Mouse (Mus musculus): ENCODE results near the gene Hint1.
"Not testable (repeated sequence)": the region's sequence is repeated elsewhere in the genome, so short reads cannot be mapped to it uniquely, and the experiment has no call there.

Hint1 gene

DNA sequence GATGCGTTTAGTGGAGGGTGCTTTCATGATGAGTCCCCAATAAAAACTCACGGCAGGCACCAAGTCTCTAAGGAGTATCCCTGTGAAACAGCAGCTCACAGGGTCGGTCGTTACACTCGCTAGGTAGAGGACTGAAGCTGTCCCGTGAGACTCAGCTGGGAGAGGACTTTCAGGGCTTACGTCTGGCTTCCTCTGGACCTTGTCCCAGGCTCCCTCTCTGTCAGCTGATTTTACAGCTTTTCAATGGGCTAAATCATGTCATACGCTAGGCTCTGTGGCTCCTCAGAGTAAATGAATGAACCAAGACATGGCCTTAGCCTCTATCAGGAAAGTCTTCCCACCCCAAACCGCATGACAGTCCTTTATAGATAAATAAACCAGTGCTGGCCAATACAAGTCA, 28.4 kb downstream of the Hint1 start:
- no peak for DNase-seq (ENCODE audit: extremely low spot score, low spot score)

DNA sequence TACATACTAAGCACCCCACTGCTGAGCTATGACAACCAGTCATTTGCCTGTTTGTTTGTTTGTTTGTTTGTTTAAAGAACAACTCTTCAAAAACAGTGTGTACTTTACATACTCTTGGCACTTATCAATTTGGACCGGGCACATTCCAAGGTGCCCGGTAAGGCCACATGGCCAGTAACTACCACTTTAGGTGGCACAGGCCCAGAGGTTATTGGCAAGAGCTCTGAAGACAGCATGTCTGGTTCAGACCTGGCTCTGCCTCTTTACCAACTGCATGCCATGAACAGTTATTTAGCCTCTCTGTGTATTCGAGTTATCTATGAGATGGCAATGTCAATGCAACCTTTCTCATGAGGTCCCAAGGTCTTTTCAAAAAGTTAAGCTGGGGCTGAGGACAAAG, 30.5 kb downstream of the Hint1 start:
- DNase-seq (ENCODE audit: extremely low spot score, low spot score) = not testable (repeated sequence)

DNA sequence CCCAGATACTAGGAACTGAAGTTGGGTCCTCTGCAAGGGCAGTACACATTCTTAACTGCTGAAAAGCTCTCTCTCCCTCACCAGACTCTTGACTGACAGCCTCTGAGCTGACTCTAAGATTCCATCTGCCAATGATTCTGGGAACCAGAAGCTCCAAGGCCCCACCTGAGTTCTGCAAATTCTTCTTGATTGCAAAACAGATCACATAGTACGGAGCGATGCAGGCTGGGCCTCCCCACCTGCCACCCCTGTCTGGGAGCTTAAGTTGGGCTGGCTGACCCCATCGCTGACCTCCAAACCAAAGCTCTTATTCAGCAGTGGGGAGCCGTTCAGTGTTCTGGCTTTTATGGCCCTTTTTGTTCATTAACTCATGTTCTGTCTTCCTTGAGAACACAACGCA, 31.3 kb downstream of the Hint1 start:
- DNase-seq (ENCODE audit: extremely low spot score, low spot score) = no peak

DNA sequence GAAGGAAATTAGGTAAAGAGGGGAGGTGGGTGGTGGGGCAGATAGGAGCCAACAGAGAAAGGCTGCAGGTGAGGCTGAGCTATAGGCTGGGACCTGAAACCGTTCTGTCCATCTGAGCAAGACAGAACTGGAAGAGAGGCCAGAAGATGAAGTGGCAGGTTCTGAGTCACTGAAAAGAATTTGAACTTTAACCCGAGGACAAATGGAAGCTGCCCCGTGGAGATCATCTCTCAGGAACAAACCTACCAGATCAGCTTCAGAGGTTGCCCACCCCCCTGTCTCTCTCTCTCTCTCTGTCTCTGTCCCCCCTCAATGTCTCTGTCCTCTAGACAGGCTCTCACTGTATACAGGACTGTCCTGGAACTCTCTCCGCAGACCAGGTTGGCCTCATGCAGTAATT, 33.5 kb downstream of the Hint1 start:
- DNase-seq (ENCODE audit: extremely low spot score, low spot score) = no peak

DNA sequence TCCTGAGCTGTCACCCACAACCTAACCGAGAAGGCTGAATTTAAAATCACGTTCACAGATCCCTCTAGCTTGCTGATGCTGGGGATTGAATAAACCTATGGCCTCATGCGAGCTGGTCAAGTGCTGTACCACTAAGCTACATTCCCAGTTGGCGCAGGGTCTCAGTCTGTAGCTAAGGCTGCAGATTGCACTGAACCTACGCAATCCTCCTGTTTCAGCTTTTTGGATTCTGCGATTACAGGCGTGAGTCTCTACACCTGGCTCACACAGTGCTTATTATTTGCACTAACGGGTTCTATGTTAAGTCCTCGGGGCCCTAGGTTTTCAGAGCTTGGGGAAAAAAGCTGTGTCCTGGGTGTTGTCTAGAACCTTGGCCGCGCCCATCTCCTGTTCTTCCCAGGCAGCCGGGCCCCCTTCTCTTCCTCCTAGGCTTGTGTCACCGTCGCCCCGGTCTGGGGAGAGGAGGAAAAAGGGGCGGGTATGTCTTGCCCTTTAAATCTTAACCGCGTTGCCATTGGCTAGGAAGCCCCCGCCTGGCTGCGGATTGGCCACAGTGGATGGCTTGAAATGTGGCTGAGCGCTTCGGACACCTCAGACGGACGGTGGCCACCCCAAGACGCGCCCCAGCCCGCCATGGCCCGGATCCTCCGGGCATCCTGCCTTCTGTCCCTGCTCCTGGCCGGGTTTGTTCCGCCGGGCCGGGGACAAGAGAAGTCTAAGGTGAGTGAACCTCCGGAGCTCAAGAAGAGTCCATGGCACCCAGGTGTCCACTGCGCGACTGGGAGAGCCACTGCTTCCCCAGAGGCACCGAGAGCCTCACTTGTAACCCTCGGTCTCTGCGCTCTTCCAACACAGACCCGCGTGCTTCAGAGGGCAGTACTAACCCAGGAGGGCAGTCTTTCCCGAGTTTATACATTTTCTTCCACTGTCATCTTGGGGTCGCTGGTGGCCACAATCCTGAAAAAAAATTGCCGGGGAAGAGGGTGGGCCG, 36.4 kb downstream of the Hint1 start, which contains the start of gene Gpx3:
Gpx3 (plus strand) TSS at position 121 of the 991 bp plus-strand sequence.
- DNase-seq (ENCODE audit: extremely low spot score, low spot score) = peak; percentile 77

DNA sequence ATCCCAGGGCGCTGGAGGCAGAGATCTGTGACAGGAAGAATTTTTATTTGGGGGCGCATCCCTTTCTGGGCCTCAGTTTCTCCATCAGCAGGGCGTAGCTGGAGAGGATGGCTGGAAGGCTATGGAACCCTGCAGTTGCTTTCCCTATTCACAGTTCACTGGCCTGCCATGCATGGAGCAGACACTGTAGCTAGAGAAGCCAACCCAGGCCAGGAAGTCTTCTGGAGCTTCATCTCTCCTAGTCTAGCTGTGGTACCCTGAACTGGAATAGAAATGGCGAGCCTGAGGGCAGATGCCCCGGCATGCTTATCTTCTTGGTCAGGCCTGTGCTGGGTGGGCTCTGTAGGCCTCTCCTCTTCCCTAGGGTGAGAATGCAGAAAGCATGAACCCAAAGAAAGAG, 37.2 kb downstream of the Hint1 start:
- no peak for DNase-seq (ENCODE audit: extremely low spot score, low spot score)

DNA sequence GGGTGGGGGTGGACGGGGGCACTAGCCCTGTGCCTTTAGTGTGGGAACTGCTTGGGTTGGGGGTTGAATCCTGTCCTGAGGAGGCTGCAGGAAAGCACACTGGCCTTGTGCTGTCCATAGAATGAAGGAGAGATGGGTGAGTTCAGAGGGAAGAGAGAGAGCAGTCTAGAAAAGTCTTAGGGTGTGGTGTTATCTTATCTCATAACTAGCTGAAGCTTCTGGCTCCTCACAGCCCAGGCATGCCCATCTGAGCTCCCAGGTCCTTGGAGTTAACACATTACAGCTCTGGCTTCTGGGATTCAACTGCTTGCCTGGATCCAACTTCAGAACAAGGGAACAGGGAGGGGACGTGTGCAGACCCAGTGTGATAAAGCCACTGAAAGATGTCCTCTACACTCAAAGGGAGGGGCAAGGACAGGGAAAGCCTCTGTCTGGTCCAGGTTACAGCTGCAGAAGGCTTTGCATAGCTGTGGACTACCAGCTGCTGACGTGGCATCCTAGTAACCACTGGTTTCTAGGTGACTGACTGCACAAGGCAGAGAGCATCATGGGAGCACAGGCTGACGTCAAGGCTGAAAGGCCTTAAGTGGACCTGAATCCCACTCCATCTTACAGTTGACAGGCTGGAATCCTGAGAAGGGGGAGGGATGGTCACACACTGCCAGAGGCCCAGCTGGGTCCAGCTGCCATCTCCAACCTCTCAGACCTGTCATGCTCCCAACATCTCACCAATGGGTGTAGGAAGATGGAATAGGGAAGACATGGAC, 37.9 kb downstream of the Hint1 start:
- DNase-seq (ENCODE audit: extremely low spot score, low spot score) = peak; percentile 33

DNA sequence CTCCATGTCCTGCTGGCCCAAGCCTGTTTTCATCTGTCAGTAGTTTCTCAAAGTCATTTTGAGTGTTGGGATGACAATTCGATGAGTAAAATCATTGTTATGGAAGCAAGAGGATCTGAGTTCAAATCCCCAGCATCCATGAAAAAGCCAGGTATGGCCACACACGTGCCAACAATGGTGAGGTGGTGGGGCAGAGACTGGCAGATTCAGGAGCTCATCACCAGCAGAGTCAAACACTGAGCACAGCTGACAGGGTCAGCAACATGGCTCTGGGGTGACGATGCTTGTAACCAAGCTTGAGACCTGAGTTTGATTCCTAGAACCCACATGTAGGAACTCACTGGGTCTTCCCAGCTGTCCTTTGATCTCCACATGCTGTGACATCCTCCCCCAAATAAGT, 38.9 kb downstream of the Hint1 start:
- DNase-seq (ENCODE audit: extremely low spot score, low spot score) = no peak

DNA sequence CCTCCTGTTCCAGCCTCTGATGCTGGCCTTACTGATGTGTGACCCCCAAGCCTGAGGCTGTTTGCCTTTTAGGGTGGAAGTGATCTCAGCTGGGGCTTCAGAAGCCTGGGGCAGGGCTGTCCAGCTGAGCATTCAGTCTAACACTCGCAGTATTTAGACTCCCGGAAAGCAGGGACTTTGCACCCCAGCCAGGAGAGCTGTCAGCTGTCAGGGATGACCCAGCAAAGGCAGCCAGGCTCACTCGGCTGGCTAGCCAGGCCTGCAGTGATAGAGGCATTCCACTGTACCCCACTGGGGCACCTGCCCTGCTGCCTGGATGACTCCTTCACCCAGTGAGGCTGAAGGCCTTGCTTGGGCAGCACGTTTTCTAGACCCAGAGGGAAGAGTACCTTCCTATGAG, 39.7 kb downstream of the Hint1 start:
- no peak for DNase-seq (ENCODE audit: extremely low spot score, low spot score)

DNA sequence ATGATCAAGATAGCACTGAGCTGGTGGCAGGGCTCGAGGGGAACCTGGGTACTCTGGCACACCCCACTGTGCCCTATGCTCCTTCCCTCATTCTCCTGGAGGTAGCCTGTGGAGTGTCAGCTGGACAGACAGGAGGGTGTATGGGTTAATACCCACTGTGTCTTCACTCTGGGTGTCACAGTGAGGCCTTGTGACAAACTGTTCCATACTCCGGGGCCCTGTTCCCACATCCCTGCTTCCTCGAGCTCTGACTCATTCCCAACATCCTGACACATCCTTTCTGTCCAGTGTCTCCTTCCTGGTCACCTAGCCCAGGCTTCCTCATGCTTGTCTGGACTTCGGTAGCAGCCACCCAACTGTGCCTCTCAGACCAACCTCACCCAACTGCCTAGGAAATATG, 40.3 kb downstream of the Hint1 start:
- DNase-seq (ENCODE audit: extremely low spot score, low spot score) = no peak

DNA sequence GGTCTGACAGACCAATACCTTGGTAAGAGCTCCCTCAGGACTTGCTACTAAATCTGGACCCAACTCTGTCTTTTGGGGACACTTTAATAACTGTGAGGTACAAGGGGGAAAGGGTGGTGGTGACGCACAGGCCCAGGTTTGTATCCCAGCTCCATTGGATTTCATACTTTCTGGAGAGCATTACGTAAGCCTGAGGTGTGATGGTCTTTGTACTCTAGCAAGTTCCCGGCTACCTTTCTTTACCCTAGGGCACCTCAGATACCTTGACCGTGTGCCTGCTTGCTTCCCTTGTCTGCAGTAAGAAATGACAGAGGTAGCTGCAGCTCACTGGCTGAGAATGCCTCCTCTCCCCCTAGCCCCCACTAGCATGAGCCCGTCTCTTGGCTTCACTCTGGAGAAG, 41.1 kb downstream of the Hint1 start:
- DNase-seq (ENCODE audit: extremely low spot score, low spot score) = no peak

DNA sequence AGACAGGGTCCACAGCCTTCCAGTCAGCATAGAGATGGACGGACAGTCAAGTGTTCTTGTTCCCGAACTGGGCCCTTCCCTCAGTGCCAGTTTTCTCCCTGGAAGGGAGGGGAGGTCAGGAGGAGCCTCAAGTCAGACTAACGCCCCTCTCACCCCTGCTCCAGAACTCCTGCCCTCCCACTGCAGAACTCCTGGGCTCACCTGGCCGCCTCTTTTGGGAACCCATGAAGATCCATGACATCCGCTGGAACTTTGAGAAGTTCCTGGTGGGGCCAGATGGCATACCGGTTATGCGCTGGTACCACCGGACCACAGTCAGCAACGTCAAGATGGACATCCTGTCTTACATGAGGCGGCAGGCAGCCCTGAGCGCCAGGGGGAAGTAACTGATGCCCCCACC, 43.1 kb downstream of the Hint1 start:
- DNase-seq (ENCODE audit: extremely low spot score, low spot score) = no peak

DNA sequence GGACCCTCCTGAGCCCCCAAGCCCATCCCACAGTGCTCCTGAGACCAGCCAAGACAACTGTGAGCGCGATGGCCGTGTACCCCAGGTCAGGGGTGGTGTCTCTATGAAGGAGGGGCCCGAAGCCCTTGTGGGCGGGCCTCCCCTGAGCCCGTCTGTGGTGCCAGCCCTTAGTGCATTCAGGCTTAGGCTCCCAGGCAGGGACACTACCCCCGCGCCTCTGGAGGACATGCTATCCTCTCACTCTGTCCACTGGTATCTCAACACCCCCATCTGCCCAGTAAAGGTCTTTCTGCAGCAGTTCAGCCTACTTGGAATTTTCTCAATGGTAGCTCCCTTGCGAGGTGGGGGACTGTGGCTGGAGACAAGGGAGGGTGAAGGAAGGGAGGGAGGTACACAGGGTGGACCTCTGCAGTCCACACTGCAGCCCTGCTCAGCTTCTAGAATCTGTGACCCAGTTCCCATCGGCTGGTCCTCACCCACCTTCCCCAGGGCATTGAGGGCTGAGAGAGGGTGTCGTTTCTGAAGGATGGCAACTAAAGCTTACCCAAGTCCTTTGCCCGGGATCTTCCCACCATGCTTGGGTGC, 44.0 kb downstream of the Hint1 start:
- no peak for DNase-seq (ENCODE audit: extremely low spot score, low spot score)

DNA sequence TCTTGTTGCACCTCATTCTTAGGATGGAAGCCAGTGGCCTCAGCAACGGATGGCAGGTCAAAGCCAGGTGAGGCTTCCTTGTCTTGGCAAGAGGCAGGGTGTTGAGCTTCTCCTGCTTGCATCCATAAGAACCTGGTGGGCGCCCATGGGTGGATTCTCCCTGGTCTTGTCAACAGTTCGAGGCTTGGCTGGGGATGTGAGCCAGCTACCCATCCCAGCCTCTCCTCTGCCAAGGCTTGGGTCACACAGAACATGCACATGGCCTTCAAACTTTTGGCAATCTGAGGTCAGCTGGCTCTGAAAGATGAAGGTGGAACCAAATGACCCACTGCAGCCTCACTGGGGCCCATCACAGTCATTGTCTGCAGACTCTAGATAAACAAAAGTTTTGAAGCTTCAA, 45.0 kb downstream of the Hint1 start:
- no peak for DNase-seq (ENCODE audit: extremely low spot score, low spot score)

DNA sequence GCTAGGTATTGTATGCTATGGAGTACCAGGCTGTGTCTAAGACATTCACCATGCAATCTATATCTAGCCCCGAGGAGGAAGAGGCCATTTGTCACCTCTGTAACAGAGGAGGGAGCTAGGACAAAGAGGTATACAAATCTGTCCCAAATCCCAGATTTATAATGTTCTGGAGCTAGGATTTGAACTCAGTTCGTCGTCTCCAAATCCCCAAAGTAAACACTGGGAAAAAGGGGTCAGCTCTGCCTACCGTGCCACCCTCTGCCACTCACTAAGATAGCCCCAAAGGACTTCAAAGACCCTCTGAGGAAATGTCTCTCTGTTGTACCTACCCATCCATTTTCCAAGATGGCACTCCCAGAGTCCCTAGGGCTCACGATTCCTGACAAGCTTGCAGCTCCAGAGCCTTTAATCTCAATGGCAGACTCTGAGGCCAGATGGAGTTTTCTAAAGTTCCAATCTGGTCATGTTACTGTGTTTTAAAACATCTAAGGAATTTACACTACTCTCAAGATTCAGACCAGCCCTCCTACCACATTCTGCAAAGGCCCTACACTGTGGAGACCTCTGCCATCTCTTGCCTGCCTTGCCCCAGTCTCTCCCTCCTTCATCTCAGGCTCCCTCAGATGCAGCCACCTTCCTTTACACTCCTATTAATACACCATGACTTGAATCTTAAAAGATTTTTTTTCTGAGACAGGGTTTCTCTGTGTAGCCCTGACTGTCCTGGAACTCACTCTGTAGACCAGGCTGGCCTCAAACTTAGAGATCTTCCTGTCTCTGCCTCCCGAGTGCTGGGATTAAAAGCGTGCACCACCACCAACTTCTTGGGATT, 45.7 kb downstream of the Hint1 start:
- no peak for DNase-seq (ENCODE audit: extremely low spot score, low spot score)

DNA sequence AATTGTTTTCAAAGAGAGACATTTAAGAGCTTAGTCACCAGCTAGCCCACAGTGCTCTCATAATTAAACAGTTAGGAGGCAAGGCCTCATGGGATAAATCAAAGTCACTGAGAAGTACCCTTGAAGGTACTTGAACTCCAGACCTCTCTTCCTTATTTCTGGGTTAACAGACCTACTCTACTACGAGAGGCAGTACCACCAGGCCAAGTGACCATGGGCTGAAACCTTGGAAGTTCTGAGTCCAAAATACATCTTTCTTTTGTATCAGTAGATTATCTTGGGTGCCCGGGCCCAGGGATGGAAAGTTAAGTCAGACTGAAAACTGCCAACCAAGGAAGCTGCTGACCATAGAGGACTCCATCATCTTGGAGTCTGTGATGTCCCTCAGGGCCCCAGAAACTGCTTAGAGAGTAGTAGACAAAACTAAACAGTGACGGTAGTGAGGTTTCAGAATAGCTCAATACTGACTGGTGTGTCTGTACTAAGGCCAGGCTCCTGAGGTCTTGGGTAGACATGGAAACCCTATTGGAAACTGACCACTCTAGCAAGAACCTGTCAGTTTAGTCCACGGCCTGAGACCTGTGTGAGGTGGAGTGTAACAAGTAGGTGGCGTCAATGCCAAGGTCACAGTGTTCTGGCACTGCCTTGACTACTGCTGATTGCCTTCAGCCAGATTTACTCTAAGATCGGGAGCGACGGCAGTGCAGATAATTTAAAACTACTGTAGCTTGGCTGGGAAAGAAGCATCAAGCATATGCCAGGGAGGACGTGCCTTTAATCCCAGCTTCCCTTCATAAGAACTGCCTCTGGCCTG, 46.5 kb downstream of the Hint1 start:
- DNase-seq (ENCODE audit: extremely low spot score, low spot score) = no peak

DNA sequence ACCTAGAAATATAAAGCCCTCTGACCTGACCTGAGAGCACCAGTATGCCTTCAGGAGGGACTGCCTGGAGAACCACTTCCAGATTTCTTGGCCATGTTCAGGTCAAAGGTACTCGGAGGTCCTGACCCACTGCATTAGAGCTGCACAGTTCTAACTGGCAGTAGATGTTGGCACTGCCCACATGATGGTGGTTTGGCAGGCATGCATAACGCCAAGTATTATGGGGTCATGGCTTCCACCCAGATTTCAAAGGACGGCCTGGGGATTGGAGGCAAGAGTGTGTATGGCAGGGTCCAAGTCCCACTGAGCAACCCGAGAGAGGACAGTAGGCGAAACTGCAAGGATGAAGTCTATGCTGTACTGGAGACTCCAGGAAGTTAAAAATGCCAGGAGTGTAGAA, 47.7 kb downstream of the Hint1 start:
- DNase-seq (ENCODE audit: extremely low spot score, low spot score) = no peak

DNA sequence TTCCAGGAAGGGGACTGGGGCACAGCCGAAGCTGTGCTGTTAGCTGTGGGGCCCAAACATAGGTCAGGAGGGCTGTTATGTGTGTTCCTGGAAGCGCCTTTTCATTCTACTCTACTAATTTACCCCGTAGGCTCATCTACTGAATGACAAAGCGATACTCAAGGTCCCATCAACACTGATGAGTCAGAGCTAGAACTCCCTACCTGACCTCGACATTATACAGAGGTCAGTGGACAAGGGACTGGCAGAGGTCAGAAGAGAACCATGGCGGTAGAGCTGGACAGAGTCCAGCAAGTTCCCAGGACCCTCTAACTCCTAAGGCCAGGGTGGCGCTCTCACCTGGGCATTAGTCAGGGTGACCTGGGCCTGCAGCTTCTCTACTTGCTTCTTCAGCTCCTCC, 51.3 kb downstream of the Hint1 start:
- no peak for DNase-seq (ENCODE audit: extremely low spot score, low spot score)

DNA sequence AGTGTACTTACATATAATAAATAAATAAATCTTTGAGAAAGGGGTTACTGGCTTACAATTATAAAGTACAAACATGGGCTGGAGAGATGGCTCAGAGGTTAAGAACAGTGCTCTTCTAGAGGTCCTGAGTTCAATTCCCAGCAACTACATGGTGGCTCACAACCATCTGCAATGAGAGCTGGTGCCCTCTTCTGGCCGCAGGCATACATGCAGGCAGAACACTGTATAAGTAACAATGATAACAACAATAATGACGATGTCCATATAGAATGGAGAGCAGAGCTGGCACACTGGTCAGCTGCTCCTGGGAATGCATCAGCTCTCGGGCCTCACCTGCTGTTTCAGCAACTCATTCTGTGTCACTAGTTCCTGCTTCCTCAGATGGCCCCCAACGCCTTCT, 52.1 kb downstream of the Hint1 start:
- no peak for DNase-seq (ENCODE audit: extremely low spot score, low spot score)

Data from neural tube, embryonic 10.5 days (tissue).